Mouse (Mus musculus) forelimb bud, embryonic 11.5 days (tissue): ENCODE results near the gene Aptx.

Source experiments
- DNase-seq: peaks from one replicate; pipeline ENCODE4 v3.0.0-alpha.2; 2012; ENCODE audit warnings: low read depth, low spot score

Gene Aptx

GRCm38 (mm10) chr4:40702797-40703709 is at the start of gene Aptx:
Aptx (minus strand) TSS chr4:40703194.
- peak; percentile 97 for DNase-seq

GRCm38 (mm10) chr4:40735351-40735750 is 32.4 kb upstream of the Aptx start:
- no peak for DNase-seq

- DNase-seq, result no peak
Measured at GRCm38 (mm10) chr4:40731262-40731661, 28.3 kb upstream of the Aptx start.

GRCm38 (mm10) chr4:40727247-40727646 is 24.3 kb upstream of the Aptx start:
- no peak for DNase-seq

GRCm38 (mm10) chr4:40725554-40725953 is 22.6 kb upstream of the Aptx start:
- no peak for DNase-seq

GRCm38 (mm10) chr4:40725141-40725540 is 22.1 kb upstream of the Aptx start:
- no peak for DNase-seq

GRCm38 (mm10) chr4:40722687-40723460 is 19.9 kb upstream of the Aptx start:
- DNase-seq, result peak; percentile 69

GRCm38 (mm10) chr4:40722011-40722666 is 19.1 kb upstream of the Aptx start, which contains the start of gene Dnaja1:
Dnaja1 (plus strand) TSS chr4:40722150.
- peak; percentile 91 for DNase-seq

- no peak for DNase-seq
Measured at GRCm38 (mm10) chr4:40720910-40721309, 17.9 kb upstream of the Aptx start.

- no peak for DNase-seq
Measured at GRCm38 (mm10) chr4:40717141-40717540, 14.1 kb upstream of the Aptx start.

GRCm38 (mm10) chr4:40703710-40704275 is 799 bp upstream of the Aptx start:
- DNase-seq, result no peak

GRCm38 (mm10) chr4:40701796-40702195 is 1.2 kb downstream of the Aptx start:
- no peak for DNase-seq

GRCm38 (mm10) chr4:40700216-40700615 is 2.8 kb downstream of the Aptx start:
- DNase-seq, result no peak

GRCm38 (mm10) chr4:40697059-40697458 is 5.9 kb downstream of the Aptx start:
- DNase-seq, result no peak

GRCm38 (mm10) chr4:40691100-40691499 is 11.9 kb downstream of the Aptx start:
- DNase-seq, result peak; percentile 40

GRCm38 (mm10) chr4:40683306-40683705 is 19.7 kb downstream of the Aptx start:
- no peak for DNase-seq

- DNase-seq, result no peak
Measured at GRCm38 (mm10) chr4:40682359-40682758, 20.6 kb downstream of the Aptx start.

- peak; percentile 63 for DNase-seq
Measured at GRCm38 (mm10) chr4:40681908-40682307, 21.1 kb downstream of the Aptx start.

GRCm38 (mm10) chr4:40680250-40680860 is 22.6 kb downstream of the Aptx start:
- peak; percentile 65 for DNase-seq

- DNase-seq, result no peak
Measured at GRCm38 (mm10) chr4:40677132-40677531, 25.9 kb downstream of the Aptx start.

GRCm38 (mm10) chr4:40676338-40676737 is 26.7 kb downstream of the Aptx start:
- no peak for DNase-seq
